Mouse (Mus musculus) embryonic facial prominence, embryonic 15.5 days (tissue): ENCODE results near the gene Hyal3. TPM values are rescaled to one million over a fixed set of nuclear protein-coding genes. Genes with fewer than 3 reads are reported as not detected.

Experiments
- ATAC-seq: fragments of 200-750 bp; cut with Nextera tagmentation; 2 replicates; pipeline ENCODE4 v1.8.0; 2017; ENCODE audit warnings: low read depth, moderate TSS enrichment; ENCODE audit not compliant: insufficient number of reproducible peaks, low FRiP score, low TSS enrichment
- H3K27ac ChIP-seq: fragments of 300-500 bp; sonication (generic); replicated peaks from 2 replicates; pipeline ENCODE4 v1.5.1; 2015; ENCODE audit warnings: mild to moderate bottlenecking, inconsistent platforms
- H3K27me3 ChIP-seq: fragments of 300-500 bp; sonication (generic); 2 replicates; pipeline ENCODE4 v1.6.1; 2015; ENCODE audit warnings: inconsistent platforms
- H3K36me3 ChIP-seq: fragments of 300-500 bp; sonication (generic); 2 replicates; pipeline ENCODE4 v1.6.1; 2015; ENCODE audit warnings: mild to moderate bottlenecking, inconsistent platforms
- H3K4me1 ChIP-seq: fragments of 300-500 bp; sonication (generic); 2 replicates; pipeline ENCODE4 v1.6.1; 2015; ENCODE audit warnings: inconsistent platforms
- H3K4me2 ChIP-seq: fragments of 300-500 bp; sonication (generic); replicated peaks from 2 replicates; pipeline ENCODE4 v1.6.1; 2015; ENCODE audit warnings: mild to moderate bottlenecking, inconsistent platforms
- H3K4me3 ChIP-seq: fragments of 300-500 bp; sonication (generic); replicated peaks from 2 replicates; pipeline ENCODE4 v1.5.1; 2015; ENCODE audit warnings: mild to moderate bottlenecking, inconsistent platforms
- H3K9ac ChIP-seq: fragments of 300-500 bp; sonication (generic); 2 replicates; pipeline ENCODE4 v1.6.1; 2015; ENCODE audit warnings: inconsistent platforms
- H3K9me3 ChIP-seq: fragments of 300-500 bp; sonication (generic); replicated peaks from 2 replicates; pipeline ENCODE4 v1.6.1; 2016; ENCODE audit warnings: inconsistent platforms
- WGBS: fragments of 180-500 bp; shearing (Covaris S2); methylation state at CpG from one replicate; pipeline ENCODE4 v1.1.7; 2015; 5-methylcytosine and 5-hydroxymethylcytosine counted together
- polyA plus RNA-seq: library from polyadenylated mRNA; unstranded; fragments of >200 nt; fragmentation: Nextera tagmentation; extraction: Ambion mirVana; gene quantifications from 2 replicates; pipeline ENCODE4 v1.2.1, GENCODE M21; 2015

Gene Hyal3
- polyA plus RNA-seq, 1 experiment from 2014 or later: 2.0 TPM

- WGBS: 58% methylated on average over 14 of the region's 14 CpGs
- no peak for ATAC-seq
Observed at GRCm38 (mm10) chr9:107599842-107600241, 19.2 kb downstream of the Hyal3 start.

DNA sequence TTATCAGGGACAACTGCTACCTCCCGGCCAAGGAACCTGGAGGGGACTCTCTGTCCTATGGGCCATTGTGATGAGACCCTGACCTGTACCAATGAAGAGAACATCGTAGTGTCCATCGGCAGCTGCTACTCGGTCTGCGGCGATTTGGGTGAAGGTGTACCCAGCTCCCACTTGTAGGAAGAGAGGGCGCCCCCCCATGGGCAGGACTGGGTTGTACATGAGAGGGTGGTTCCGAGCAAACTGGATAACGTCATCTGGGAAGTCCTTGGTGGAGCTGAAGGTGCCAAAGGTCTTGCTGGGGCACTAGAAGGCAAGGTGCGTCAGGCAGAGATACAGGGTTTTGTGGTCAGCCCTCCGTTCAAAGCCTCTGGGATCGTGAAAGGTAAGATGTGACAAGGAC lies 20.1 kb downstream of the Hyal3 start:
- Histone ChIP-seq H3K4me1 (peaks cover 35% of the 10 kb centered on the region), H3K9ac (no peak overlapping the region), H3K9me3 (no peaks in the 10 kb centered on the region), H3K36me3 (no peaks in the 10 kb centered on the region), H3K27ac (no peak overlapping the region), H3K4me2 (no peak overlapping the region), H3K4me3 (no peak overlapping the region), H3K27me3 (no peaks in the 10 kb centered on the region)
- 78% methylated on average over 12 of the region's 12 CpGs for WGBS
- no peak for ATAC-seq

More at GRCm38 (mm10) chr9:107599842-107600241, 19.2 kb downstream of the Hyal3 start:
- Histone ChIP-seq H3K9ac (no peak overlapping the region), H3K4me1 (peaks cover 27% of the 10 kb centered on the region), H3K27me3 (no peaks in the 10 kb centered on the region), H3K4me3 (no peak overlapping the region), H3K4me2 (no peak overlapping the region), H3K9me3 (no peaks in the 10 kb centered on the region), H3K27ac (no peak overlapping the region), H3K36me3 (0 out of 2 replicates have a peak, but pooled peaks cover under 1% of the 10 kb centered on the region)

DNA sequence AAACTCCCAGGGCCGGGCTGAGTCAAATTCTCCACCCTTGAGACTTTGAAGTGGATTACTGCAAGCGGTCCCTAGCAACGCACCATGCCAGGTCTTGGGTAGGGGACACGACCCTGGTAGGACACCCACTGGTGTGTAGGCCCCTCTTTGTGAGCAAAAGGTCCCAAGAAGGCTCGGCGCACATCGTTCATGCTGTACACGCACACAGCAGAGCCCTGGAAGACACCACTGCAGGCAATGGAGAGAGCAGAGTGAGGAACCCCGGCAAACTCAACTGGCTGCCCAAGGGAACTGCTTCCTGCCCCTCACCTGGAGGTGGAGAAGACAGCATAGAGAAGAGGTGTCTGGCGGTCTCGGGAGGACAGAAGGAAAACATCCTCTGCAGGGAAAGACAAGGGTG lies 20.7 kb downstream of the Hyal3 start:
- H3K4me2 ChIP-seq: no peak overlapping the region
- 86% methylated on average over 11 of the region's 11 CpGs for WGBS
- H3K4me1 ChIP-seq: peaks cover 38% of the 10 kb centered on the region
- no peaks in the 10 kb centered on the region for H3K36me3 ChIP-seq
- no peak overlapping the region for H3K9ac ChIP-seq
- no peak for ATAC-seq
- H3K4me3 ChIP-seq: no peak overlapping the region
- no peaks in the 10 kb centered on the region for H3K27me3 ChIP-seq
- no peak overlapping the region for H3K27ac ChIP-seq
- no peaks in the 10 kb centered on the region for H3K9me3 ChIP-seq

DNA sequence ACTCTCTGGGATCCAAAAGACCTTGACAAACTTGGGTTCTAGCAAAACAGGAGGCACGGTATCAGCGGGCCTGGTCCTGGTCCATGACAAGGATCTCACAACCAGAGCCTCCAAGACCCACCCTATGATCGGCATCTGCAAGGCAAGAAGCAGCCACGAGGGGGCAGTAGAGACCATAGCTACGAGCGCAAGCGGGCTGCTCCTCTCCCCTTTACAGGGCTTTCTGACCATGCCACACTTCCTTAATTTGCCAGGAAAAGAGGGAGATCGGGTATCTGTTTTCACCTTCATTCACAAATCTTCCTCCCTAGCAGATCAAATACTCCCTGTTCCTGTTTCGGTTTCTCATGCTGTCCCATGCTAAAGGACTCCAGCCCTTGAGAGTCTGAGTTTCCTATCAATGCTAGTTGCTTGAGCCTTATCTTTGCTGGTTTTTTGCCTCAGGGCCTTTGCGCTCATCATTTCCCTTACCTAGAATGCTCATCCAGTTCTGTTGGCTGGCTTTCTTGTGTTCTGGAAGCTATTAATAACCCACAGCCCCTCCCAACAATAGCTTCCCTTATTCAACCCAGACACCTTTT lies 21.5 kb downstream of the Hyal3 start:
- Histone ChIP-seq H3K4me1 (peaks cover 47% of the 10 kb centered on the region), H3K4me2 (0 out of 2 replicates have a peak overlapping the region, but pooled peaks have one; percentile 4), H3K27ac (peak overlapping the region; percentile 45; the same call in 1 of the 2 replicates), H3K27me3 (no peaks in the 10 kb centered on the region), H3K4me3 (no peak overlapping the region), H3K9me3 (no peaks in the 10 kb centered on the region), H3K36me3 (no peaks in the 10 kb centered on the region), H3K9ac (0 out of 2 replicates have a peak overlapping the region, but pooled peaks have one; percentile 9)
- ATAC-seq: peak; percentile 23; the same call in 1 of the 2 replicates
- 7% methylated on average over 10 of the region's 10 CpGs for WGBS

- Histone ChIP-seq H3K36me3 (no peaks in the 10 kb centered on the region), H3K4me1 (peaks cover 58% of the 10 kb centered on the region), H3K4me3 (no peak overlapping the region), H3K4me2 (no peak overlapping the region), H3K27ac (no peak overlapping the region), H3K27me3 (no peaks in the 10 kb centered on the region), H3K9ac (no peak overlapping the region), H3K9me3 (no peaks in the 10 kb centered on the region)
- 72% methylated on average over 6 of the region's 6 CpGs for WGBS
- no peak for ATAC-seq
Observed at GRCm38 (mm10) chr9:107603251-107603650, 22.6 kb downstream of the Hyal3 start.

GRCm38 (mm10) chr9:107605041-107605661 lies 24.5 kb downstream of the Hyal3 start:
- Histone ChIP-seq H3K4me2 (peak overlapping the region; percentile 34), H3K27ac (peak overlapping the region; percentile 73), H3K4me1 (peaks cover 74% of the 10 kb centered on the region), H3K4me3 (peak overlapping the region; percentile 26), H3K36me3 (no peaks in the 10 kb centered on the region), H3K9me3 (no peaks in the 10 kb centered on the region), H3K27me3 (no peaks in the 10 kb centered on the region), H3K9ac (no peak overlapping the region)
- peak; percentile 18; the same call in 1 of the 2 replicates for ATAC-seq
- 31% methylated on average over 23 of the region's 23 CpGs for WGBS

DNA sequence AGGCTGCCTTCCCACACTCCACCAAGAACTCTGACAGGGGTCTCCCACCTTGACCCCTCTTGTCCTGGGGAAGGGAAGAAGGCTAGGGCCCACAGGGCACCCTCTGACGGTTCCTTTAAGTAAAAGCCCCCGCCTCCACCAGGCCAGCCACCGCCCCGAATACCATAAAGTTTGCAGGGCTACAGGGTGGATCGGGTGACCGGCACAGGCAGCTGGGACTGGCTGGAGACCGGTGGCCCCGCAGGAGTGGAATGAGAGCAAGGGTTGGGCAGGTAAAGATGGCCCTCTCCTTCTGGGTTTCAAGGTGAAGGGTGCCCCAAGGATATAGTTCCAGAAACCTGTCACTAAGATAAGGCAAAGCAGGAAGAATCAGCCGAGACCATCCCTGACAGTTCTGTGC lies 26.0 kb downstream of the Hyal3 start:
- no peaks in the 10 kb centered on the region for H3K36me3 ChIP-seq
- peak overlapping the region; percentile 55 for H3K27ac ChIP-seq
- no peak for ATAC-seq
- 9% methylated on average over 9 of the region's 9 CpGs for WGBS
- H3K27me3 ChIP-seq: no peaks in the 10 kb centered on the region
- peak overlapping the region; percentile 17; the same call in 1 of the 2 replicates for H3K4me3 ChIP-seq
- H3K4me2 ChIP-seq: peak overlapping the region; percentile 35
- H3K9ac ChIP-seq: no peak overlapping the region
- no peaks in the 10 kb centered on the region for H3K9me3 ChIP-seq
- H3K4me1 ChIP-seq: peaks cover 81% of the 10 kb centered on the region

DNA sequence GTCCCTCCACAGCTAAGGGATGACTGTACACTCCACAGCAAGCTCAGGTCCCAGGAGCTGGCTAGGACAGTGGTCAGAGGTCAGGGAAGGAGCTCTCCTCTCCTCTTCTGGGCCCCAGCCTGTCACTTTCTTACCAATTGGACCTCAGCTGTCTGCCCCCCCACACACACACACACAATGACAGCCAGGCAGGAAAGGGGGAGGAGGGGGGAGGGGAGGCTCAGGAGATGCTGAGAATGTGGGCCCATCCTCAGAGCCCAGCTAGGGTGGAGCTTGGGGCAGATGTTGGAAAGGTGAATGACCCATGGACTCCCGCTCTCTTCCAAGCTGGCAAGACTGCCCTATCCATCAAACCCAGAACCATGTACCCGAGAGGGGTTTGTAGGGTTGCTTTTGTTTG lies 26.4 kb downstream of the Hyal3 start:
- WGBS: 85% methylated on average over 2 of the region's 2 CpGs
- Histone ChIP-seq H3K4me3 (peak overlapping the region; percentile 17; the same call in 1 of the 2 replicates), H3K27ac (0 out of 2 replicates have a peak overlapping the region, but pooled peaks have one; percentile 48), H3K4me1 (peaks cover 85% of the 10 kb centered on the region), H3K4me2 (peak overlapping the region; percentile 35), H3K36me3 (no peaks in the 10 kb centered on the region), H3K9me3 (no peaks in the 10 kb centered on the region), H3K27me3 (no peaks in the 10 kb centered on the region), H3K9ac (no peak overlapping the region)
- ATAC-seq: no peak

GRCm38 (mm10) chr9:107607653-107608245 lies 27.1 kb downstream of the Hyal3 start:
- 0 out of 2 replicates have a peak overlapping the region, but pooled peaks have one; percentile 4 for H3K9ac ChIP-seq
- no peaks in the 10 kb centered on the region for H3K9me3 ChIP-seq
- H3K4me2 ChIP-seq: peak overlapping the region; percentile 35
- no peaks in the 10 kb centered on the region for H3K27me3 ChIP-seq
- ATAC-seq: no peak
- peaks cover 85% of the 10 kb centered on the region for H3K4me1 ChIP-seq
- peak overlapping the region; percentile 48; the same call in 1 of the 2 replicates for H3K27ac ChIP-seq
- WGBS: 50% methylated on average over 9 of the region's 9 CpGs
- no peak overlapping the region for H3K4me3 ChIP-seq
- no peaks in the 10 kb centered on the region for H3K36me3 ChIP-seq

DNA sequence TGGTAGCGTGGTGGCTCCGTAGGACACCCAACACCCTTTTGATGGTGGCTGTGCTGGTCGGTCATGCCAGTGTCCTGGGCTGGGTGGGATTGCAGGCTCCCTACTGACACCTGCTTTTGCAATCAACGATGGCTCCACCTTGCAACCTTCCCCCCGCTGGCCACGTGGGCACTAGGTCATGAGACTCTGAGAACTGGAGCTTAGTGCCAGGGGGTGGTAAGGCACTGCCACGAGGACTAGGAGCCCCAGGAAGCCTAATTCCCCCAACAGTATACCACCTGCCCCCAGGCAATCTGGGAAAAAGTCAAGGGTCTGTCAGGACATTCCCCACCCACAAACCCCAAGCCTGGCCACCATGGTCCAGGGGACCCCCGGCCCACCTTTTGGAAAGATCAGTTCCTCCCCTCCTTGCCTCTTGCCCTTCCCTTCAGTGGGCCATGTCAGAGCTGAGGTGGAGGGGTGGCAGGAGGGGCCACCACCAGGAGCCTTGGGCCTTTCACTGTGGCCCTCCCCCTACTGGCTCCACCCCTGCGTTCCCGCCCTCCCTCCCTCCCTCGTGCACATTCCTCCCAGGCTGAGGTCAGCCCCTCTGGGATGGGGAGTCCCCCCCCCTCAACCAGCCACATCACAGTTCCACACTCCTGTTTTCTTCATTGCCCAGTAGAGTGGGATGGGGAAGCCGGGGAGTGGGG lies 28.3 kb downstream of the Hyal3 start, which contains the start of gene Sema3b:
Gene Sema3b (minus strand): TSS at position 489 of the 692 bp plus-strand sequence.
- ATAC-seq: no peak
- no peaks in the 10 kb centered on the region for H3K9me3 ChIP-seq
- peaks cover 86% of the 10 kb centered on the region for H3K4me1 ChIP-seq
- H3K36me3 ChIP-seq: 0 out of 2 replicates have a peak, but pooled peaks cover 4% of the 10 kb centered on the region
- no peak within 1 kb of the TSS for H3K4me3 ChIP-seq
- H3K27me3 ChIP-seq: no peaks in the 10 kb centered on the region
- 35% methylated on average over 12 of the region's 12 CpGs for WGBS
- peak within 1 kb of the TSS; percentile 95 for H3K27ac ChIP-seq
- no peak within 1 kb of the TSS for H3K9ac ChIP-seq
- 0 out of 2 replicates have a peak within 1 kb of the TSS, but pooled peaks have one; percentile 35 for H3K4me2 ChIP-seq

GRCm38 (mm10) chr9:107609433-107609830 lies 28.8 kb downstream of the Hyal3 start:
- 58% methylated on average over 4 of the region's 4 CpGs for WGBS

More at GRCm38 (mm10) chr9:107609433-107609830, 28.8 kb downstream of the Hyal3 start:
- Histone ChIP-seq H3K9me3 (no peaks in the 10 kb centered on the region), H3K4me2 (no peak overlapping the region), H3K27ac (0 out of 2 replicates have a peak overlapping the region, but pooled peaks have one; percentile 12), H3K4me3 (no peak overlapping the region), H3K36me3 (peaks cover 8% of the 10 kb centered on the region), H3K27me3 (no peaks in the 10 kb centered on the region), H3K4me1 (peaks cover 85% of the 10 kb centered on the region), H3K9ac (no peak overlapping the region)
- ATAC-seq: no peak
